Mouse (Mus musculus) neural tube, embryonic 14.5 days (tissue): ENCODE results near the gene Carf. TPM values are rescaled to one million over a fixed set of nuclear protein-coding genes. Genes with fewer than 3 reads are reported as not detected.
"Not testable (repeated sequence)": the region's sequence is repeated elsewhere in the genome, so short reads cannot be mapped to it uniquely, and the experiment has no call there.

Source experiments
- ATAC-seq: fragments of 200-750 bp; cut with Nextera tagmentation; 2 replicates; pipeline ENCODE4 v1.8.0; 2017; ENCODE audit warnings: low read depth, mild to moderate bottlenecking, moderate TSS enrichment, moderate library complexity
- H3K27ac ChIP-seq: fragments of 300-500 bp; sonication (generic); 2 replicates; pipeline ENCODE4 v1.5.1; 2014; ENCODE audit warnings: low read depth, mild to moderate bottlenecking, control low read depth, low read length, moderate library complexity, mixed read lengths
- H3K27me3 ChIP-seq: fragments of 300-500 bp; sonication (generic); 2 replicates; pipeline ENCODE4 v1.6.1; 2014; ENCODE audit warnings: low read length; ENCODE audit not compliant: control insufficient read depth, insufficient read depth
- H3K36me3 ChIP-seq: fragments of 300-500 bp; sonication (generic); 2 replicates; pipeline ENCODE4 v1.6.1; 2014; ENCODE audit warnings: low read length, mixed read lengths; ENCODE audit not compliant: control insufficient read depth, insufficient read depth
- H3K4me1 ChIP-seq: fragments of 300-500 bp; sonication (generic); 2 replicates; pipeline ENCODE4 v1.6.1; 2014; ENCODE audit warnings: low read length; ENCODE audit not compliant: control insufficient read depth, insufficient read depth
- H3K4me2 ChIP-seq: fragments of 300-500 bp; sonication (generic); 2 replicates; pipeline ENCODE4 v1.6.1; 2014; ENCODE audit warnings: mild to moderate bottlenecking, low read depth, low read length, control low read depth
- H3K4me3 ChIP-seq: fragments of 300-500 bp; sonication (generic); 2 replicates; pipeline ENCODE4 v1.5.1; 2014; ENCODE audit warnings: low read depth, low read length, control low read depth, mixed read lengths
- H3K9ac ChIP-seq: fragments of 300-500 bp; sonication (generic); replicated peaks from 2 replicates; pipeline ENCODE4 v1.6.1; 2014; ENCODE audit warnings: low read depth, mild to moderate bottlenecking, control low read depth, low read length, mixed read lengths
- H3K9me3 ChIP-seq: fragments of 300-500 bp; sonication (generic); 2 replicates; pipeline ENCODE4 v1.6.1; 2016; ENCODE audit warnings: low read length; ENCODE audit not compliant: control insufficient read depth
- WGBS: fragments of 180-500 bp; shearing (Covaris S2); extraction: QIAGEN DNeasy Blood & Tissue Kit; methylation state at CpG from one replicate; pipeline ENCODE4 v1.1.7; 2014; 5-methylcytosine and 5-hydroxymethylcytosine counted together
- polyA plus RNA-seq: library from polyadenylated mRNA; unstranded; fragments of >200 nt; fragmentation: Nextera tagmentation; extraction: Ambion mirVana; gene quantifications from 2 replicates; pipeline ENCODE4 v1.2.1, GENCODE M21; 2014

The Carf gene
- polyA plus RNA-seq, 1 experiment from 2014 or later: 12.2 TPM

GRCm38 (mm10) chr1:60169626-60170025 lies 71.6 kb downstream of the Carf start:
- 87% methylated on average over 2 of the region's 2 CpGs for WGBS
- ATAC-seq: no peak
- Histone ChIP-seq H3K9ac (no peak overlapping the region), H3K36me3 (no peaks in the 10 kb centered on the region), H3K27ac (no peak overlapping the region), H3K4me2 (no peak overlapping the region), H3K9me3 (no peaks in the 10 kb centered on the region), H3K27me3 (no peaks in the 10 kb centered on the region), H3K4me1 (no peaks in the 10 kb centered on the region), H3K4me3 (no peak overlapping the region)

DNA sequence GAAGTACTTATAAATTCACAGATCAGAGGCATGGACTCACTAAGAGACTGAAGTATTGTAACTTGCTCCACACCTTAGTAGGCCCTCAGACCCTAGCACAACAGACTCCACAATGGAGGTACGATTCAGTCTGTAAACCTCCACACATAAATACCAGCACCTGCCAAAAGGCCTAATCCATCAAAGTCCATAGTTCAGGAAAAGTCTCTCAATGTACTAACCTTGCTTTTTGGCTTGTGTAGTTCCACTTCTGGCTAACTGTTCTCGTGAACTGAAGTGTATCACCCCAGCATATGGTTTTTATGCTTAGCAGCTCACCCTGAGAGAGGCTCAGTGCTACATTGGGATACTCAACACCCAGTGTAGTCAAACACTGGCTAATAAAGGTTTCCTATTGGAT lies 72.2 kb downstream of the Carf start:
- WGBS: 84% methylated on average over 2 of the region's 2 CpGs
- Histone ChIP-seq H3K9me3 (no peaks in the 10 kb centered on the region), H3K27ac (no peak overlapping the region), H3K4me3 (no peak overlapping the region), H3K4me2 (no peak overlapping the region), H3K4me1 (no peaks in the 10 kb centered on the region), H3K27me3 (no peaks in the 10 kb centered on the region), H3K36me3 (no peaks in the 10 kb centered on the region), H3K9ac (no peak overlapping the region)
- no peak for ATAC-seq

- Histone ChIP-seq H3K4me1 (no peaks in the 10 kb centered on the region), H3K4me2 (no peak overlapping the region), H3K4me3 (no peak overlapping the region), H3K36me3 (no peaks in the 10 kb centered on the region), H3K9ac (no peak overlapping the region), H3K27me3 (no peaks in the 10 kb centered on the region), H3K27ac (no peak overlapping the region), H3K9me3 (no peaks in the 10 kb centered on the region)
- no peak for ATAC-seq
- WGBS: 88% methylated on average over 3 of the region's 3 CpGs
Observed at GRCm38 (mm10) chr1:60173119-60173518, 75.1 kb downstream of the Carf start.

DNA sequence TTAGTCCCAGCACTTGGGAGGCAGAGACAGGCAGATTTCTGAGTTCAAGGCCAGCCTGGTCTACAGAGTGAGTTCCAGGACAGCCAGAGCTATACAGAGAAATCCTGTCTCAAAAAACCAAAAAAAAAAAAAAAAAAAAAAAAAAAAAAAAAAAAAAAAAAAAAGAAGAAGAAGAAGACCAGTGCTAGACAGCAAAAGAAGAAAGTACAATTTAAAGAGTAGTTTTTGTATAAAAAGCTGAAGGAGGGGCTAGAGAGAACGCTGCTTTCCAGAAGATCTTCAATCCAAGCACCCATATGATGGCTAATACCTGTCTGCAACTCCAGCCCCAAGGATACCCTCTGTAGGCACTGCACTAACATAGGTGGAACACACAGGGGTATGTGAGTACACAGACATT lies 79.8 kb downstream of the Carf start:
- not testable (repeated sequence) for H3K27ac ChIP-seq, H3K4me1 ChIP-seq, H3K9ac ChIP-seq, H3K9me3 ChIP-seq, ATAC-seq, H3K4me3 ChIP-seq, H3K36me3 ChIP-seq, H3K27me3 ChIP-seq, H3K4me2 ChIP-seq
- 95% methylated on average over 1 of the region's 1 CpGs for WGBS

DNA sequence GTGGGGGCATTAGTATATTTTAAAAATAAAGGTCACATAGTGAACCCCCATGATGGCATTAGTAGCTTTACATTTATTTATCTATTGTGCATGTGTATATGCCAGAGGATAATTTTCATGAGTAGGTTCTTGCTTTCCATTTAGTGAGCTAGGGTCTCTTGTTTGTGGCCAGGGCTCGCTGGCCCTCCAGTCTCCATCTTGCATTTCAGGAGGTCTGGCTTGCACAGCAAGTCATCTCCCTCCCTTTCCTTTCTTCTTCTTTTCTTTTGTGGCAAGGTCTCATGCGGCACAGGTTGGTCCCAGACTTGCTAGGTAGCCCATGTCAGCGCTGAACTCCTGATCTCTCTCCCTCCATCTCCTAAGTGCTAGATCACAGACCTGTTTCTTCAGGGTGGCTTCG lies 81.3 kb downstream of the Carf start:
- 21% methylated on average over 4 of the region's 4 CpGs for WGBS
- Histone ChIP-seq H3K9me3 (no peaks in the 10 kb centered on the region), H3K27ac (no peak overlapping the region), H3K4me2 (peak overlapping the region; percentile 59), H3K36me3 (no peaks in the 10 kb centered on the region), H3K4me1 (peaks cover 6% of the 10 kb centered on the region; the same call in 1 of the 2 replicates), H3K9ac (peak overlapping the region; percentile 92; the same call in 1 of the 2 replicates), H3K4me3 (peak overlapping the region; percentile 89), H3K27me3 (no peaks in the 10 kb centered on the region; the same call in 1 of the 2 replicates)
- no peak for ATAC-seq

GRCm38 (mm10) chr1:60179932-60180783 lies 82.1 kb downstream of the Carf start, which contains the start of gene Nbeal1:
TSS of gene Nbeal1 (plus strand) at chr1:60180599.
- no peaks in the 10 kb centered on the region for H3K36me3 ChIP-seq
- peaks cover 6% of the 10 kb centered on the region; the same call in 1 of the 2 replicates for H3K4me1 ChIP-seq
- no peaks in the 10 kb centered on the region; the same call in 1 of the 2 replicates for H3K27me3 ChIP-seq
- peak within 1 kb of the TSS; percentile 59 for H3K4me2 ChIP-seq
- peak; percentile 99 for ATAC-seq
- H3K4me3 ChIP-seq: peak within 1 kb of the TSS; percentile 89
- peak within 1 kb of the TSS; percentile 92 for H3K9ac ChIP-seq
- no peaks in the 10 kb centered on the region for H3K9me3 ChIP-seq
- WGBS: under 1% methylated on average over 65 of the region's 74 CpGs
- H3K27ac ChIP-seq: peak within 1 kb of the TSS; percentile 92

DNA sequence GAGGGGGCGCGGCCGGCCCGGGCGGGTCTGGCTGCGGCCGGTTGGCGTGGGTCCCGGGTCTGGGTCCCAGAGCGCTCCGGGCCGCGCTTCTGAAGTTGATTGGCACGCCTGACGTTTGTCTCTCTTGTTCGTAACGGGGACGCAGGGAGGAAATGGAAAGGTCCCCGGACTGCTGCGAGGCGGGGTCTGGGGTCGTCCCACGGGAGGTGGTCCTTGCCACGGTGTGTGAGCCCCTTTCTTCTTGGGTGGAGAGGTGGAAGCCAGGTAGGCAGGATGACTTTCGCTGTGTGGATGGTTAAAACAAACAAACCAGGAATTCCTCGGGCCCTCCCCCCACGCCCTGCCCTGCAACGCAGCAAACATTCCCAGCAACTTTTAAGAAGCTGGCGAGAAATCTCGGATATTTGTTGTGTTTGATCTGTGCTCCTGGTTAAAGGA lies 82.8 kb downstream of the Carf start:
- WGBS: 0% methylated on average over 25 of the region's 30 CpGs
- Histone ChIP-seq H3K4me1 (peaks cover 6% of the 10 kb centered on the region; the same call in 1 of the 2 replicates), H3K27me3 (no peaks in the 10 kb centered on the region; the same call in 1 of the 2 replicates), H3K9ac (peak overlapping the region; percentile 92), H3K4me2 (peak overlapping the region; percentile 59), H3K27ac (peak overlapping the region; percentile 92), H3K9me3 (no peaks in the 10 kb centered on the region), H3K4me3 (peak overlapping the region; percentile 89), H3K36me3 (no peaks in the 10 kb centered on the region)
- ATAC-seq: peak; percentile 85; the same call in 1 of the 2 replicates

- no peak overlapping the region for H3K4me2 ChIP-seq
- H3K4me1 ChIP-seq: no peaks in the 10 kb centered on the region
- no peaks in the 10 kb centered on the region for H3K27me3 ChIP-seq
- H3K27ac ChIP-seq: no peak overlapping the region
- H3K9me3 ChIP-seq: no peaks in the 10 kb centered on the region
- H3K9ac ChIP-seq: no peak overlapping the region
- no peak overlapping the region for H3K4me3 ChIP-seq
- H3K36me3 ChIP-seq: no peaks in the 10 kb centered on the region
- ATAC-seq: no peak
Observed at GRCm38 (mm10) chr1:60188454-60188853, 90.4 kb downstream of the Carf start.

DNA sequence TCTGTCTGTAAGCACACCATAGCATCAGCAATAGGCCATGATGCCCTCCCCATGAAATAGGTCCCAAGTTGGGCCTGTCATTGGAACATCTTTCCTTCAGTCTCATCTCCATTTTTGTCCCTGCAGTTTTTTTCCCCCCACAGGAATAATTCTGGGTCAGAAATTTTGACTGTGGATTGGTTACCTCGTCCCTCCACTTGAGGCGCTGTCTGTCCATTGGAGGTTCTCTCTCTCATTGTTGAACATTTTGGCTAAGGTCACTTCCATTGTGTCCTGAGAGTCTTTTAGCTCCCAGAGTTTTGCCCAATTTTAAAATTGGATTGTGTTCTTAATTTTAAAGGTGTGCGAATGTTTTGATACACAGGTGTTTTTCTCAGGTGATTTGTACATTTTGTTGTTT lies 98.8 kb downstream of the Carf start:
- Histone ChIP-seq H3K4me1 (no peaks in the 10 kb centered on the region), H3K27ac (no peak overlapping the region), H3K4me3 (no peak overlapping the region), H3K9me3 (no peaks in the 10 kb centered on the region), H3K4me2 (no peak overlapping the region), H3K27me3 (no peaks in the 10 kb centered on the region), H3K9ac (no peak overlapping the region), H3K36me3 (peaks cover 11% of the 10 kb centered on the region)
- ATAC-seq: no peak
- 77% methylated on average over 3 of the region's 3 CpGs for whole genome bisulfite sequencing
